Mouse (Mus musculus) lung, adult 2 months (tissue): ENCODE results near the gene B3gntl1. TPM values are rescaled to one million over a fixed set of nuclear protein-coding genes. Genes with fewer than 3 reads are reported as not detected.

ENCODE experiments used
- DNase-seq: peaks from one replicate; pipeline ENCODE4 v3.0.0; 2022
- H3K4me1 ChIP-seq: fragments of 200-500 bp; 2 replicates; pipeline ENCODE4 v1.6.1; 2011; ENCODE audit warnings: low read length; ENCODE audit not compliant: control insufficient read depth, insufficient read depth
- H3K4me3 ChIP-seq: fragments of 200-500 bp; replicated peaks from 2 replicates; pipeline ENCODE3; 2011; ENCODE audit warnings: low read depth, mild to moderate bottlenecking, control low read depth, low read length; ENCODE audit errors: extremely low read depth
- CTCF ChIP-seq: fragments of 200-500 bp; IDR thresholded peaks from 2 replicates; pipeline ENCODE4 v1.5.1; 2011; ENCODE audit warnings: mild to moderate bottlenecking, low read length, control low read depth; ENCODE audit not compliant: insufficient read depth
- POLR2A ChIP-seq: fragments of 200-500 bp; IDR thresholded peaks from 2 replicates; pipeline ENCODE4 v1.6.1; 2011; ENCODE audit warnings: low read depth, mild to moderate bottlenecking, control low read depth, low read length, borderline replicate concordance; ENCODE audit errors: extremely low read depth
- WGBS: fragments of 180-500 bp; shearing (Covaris S2); methylation state at CpG from one replicate; pipeline ENCODE4 v1.1.7; 2018; 5-methylcytosine and 5-hydroxymethylcytosine counted together
- polyA plus RNA-seq: library from polyadenylated mRNA; depleted of rRNA; stranded (reverse); fragments of >200 nt; gene quantifications from 2 replicates; pipeline ENCODE4 v1.2.3, GENCODE M21; 2012

The B3gntl1 gene
- polyA plus RNA-seq, 1 experiment = 8.0 TPM

DNA sequence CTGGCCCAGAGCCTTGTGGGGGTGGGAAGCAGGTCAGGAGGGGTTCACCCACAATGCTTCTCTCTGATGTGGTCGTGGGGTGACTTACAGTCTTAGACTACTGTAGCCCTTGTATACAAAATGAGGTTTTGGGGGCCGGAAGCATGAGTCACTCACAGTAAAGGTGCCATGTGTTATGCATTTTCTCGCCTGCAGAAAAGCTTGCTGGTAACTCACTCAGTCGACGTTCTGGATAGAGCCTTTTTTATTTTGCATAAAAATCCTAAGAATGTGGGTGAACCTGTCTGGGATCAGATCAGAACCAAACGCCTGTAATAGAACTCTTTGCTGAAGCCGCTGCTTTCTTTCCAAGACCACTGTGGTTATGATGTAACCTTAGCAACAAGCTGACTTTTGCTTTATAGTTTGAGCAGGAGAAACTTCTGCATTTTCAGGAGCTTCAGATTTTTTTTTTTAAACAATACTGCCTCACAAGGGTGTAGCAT, 33.6 kb upstream of the B3gntl1 start:
- Histone ChIP-seq H3K4me3 (no peak overlapping the region), H3K4me1 (peaks cover 8% of the 10 kb centered on the region)
- WGBS = 36% methylated on average over 7 of the region's 7 CpGs
- TF ChIP-seq CTCF (no peak), POLR2A (no peak)
- no peak for DNase-seq

GRCm38 (mm10) chr11:121703619-121704215, 30.8 kb upstream of the B3gntl1 start:
- WGBS = 19% methylated on average over 16 of the region's 16 CpGs
- no peak for TF ChIP-seq CTCF
- TF ChIP-seq POLR2A = no peak
- peaks cover 8% of the 10 kb centered on the region for H3K4me1 ChIP-seq
- H3K4me3 ChIP-seq = peak overlapping the region; percentile 87
- DNase-seq = peak; percentile 25

DNA sequence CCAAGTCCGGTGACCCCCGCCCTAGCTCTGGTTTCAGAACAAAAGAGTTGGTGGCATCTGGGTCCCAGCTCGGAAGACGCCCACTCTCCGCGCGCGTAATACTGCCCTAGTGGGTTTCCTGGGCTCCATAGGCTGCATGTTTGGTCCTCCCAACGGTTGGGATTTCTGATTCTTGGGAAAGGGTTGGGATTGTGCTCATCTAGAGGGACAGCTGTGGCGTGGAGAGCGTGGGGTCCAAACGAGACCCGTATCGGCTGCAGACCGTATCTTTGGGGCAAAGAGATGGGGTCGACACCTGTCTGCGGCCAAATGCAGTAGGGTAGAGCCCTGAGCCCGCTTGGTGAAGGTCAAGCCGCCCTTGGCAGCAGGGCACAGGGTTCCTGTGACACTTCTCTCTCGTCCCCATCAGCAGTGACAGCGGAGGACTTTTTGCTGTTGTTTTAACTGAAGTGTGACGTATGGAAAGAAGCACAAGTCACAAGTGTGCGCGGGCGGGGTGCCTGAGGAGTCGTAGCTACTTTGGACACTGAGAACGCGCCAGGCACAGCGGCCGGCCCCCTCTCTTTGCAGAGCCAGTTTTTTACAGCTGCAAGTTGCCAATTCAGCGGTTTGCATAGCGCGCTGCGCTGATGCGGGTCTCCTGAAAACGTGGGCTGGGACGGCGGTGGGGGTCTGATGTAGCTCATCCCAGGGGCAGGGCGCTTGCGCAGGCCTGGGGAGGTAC, 30.1 kb upstream of the B3gntl1 start:
- DNase-seq = peak; percentile 51
- Histone ChIP-seq H3K4me3 (peak overlapping the region; percentile 87), H3K4me1 (peaks cover 8% of the 10 kb centered on the region)
- WGBS = 1% methylated on average over 40 of the region's 40 CpGs
- TF ChIP-seq POLR2A = no peak
- TF ChIP-seq CTCF = no peak

- Histone ChIP-seq H3K4me3 (peak overlapping the region; percentile 87), H3K4me1 (peaks cover 5% of the 10 kb centered on the region; the same call in 1 of the 2 replicates)
- TF ChIP-seq CTCF (no peak), POLR2A (peak; percentile 42; the same call in 1 of the 2 replicates)
- WGBS = under 1% methylated on average over 69 of the region's 69 CpGs
- DNase-seq = peak; percentile 93
Observed at GRCm38 (mm10) chr11:121702111-121702894, 29.4 kb upstream of the B3gntl1 start.

DNA sequence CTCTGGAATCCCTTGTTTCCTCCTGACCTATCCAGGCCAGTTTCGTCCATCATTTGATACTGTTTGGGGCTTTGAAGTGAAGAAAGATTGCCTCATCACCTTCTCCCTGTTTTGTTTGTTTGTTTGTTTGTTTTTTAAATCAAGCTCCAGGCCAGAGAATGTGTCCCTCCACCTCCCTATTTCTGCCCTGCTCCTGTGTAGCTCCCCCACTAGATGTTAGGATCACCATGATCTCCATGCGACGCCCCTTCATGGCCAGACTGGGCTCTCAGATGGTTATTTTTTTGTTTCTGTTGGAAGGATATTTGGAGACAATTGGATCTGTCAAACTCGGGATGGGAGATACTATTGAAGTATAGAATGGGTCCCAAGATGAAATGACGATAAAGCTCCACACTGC, 28.3 kb upstream of the B3gntl1 start, which contains the start of gene Metrnl:
Gene Metrnl, plus strand, starts transcription at position 301 of the 400 bp plus-strand sequence.
- peak within 1 kb of the TSS; percentile 87 for H3K4me3 ChIP-seq
- TF ChIP-seq POLR2A (no peak), CTCF (no peak)
- 93% methylated on average over 5 of the region's 5 CpGs for WGBS
- peaks cover 3% of the 10 kb centered on the region; the same call in 1 of the 2 replicates for H3K4me1 ChIP-seq
- no peak for DNase-seq

- DNase-seq = no peak
- H3K4me1 ChIP-seq = peaks cover 3% of the 10 kb centered on the region; the same call in 1 of the 2 replicates
- 81% methylated on average over 5 of the region's 5 CpGs for WGBS
- TF ChIP-seq POLR2A = no peak
- TF ChIP-seq CTCF = no peak
- no peak overlapping the region for H3K4me3 ChIP-seq
Observed at GRCm38 (mm10) chr11:121698381-121698955, 25.5 kb upstream of the B3gntl1 start.

DNA sequence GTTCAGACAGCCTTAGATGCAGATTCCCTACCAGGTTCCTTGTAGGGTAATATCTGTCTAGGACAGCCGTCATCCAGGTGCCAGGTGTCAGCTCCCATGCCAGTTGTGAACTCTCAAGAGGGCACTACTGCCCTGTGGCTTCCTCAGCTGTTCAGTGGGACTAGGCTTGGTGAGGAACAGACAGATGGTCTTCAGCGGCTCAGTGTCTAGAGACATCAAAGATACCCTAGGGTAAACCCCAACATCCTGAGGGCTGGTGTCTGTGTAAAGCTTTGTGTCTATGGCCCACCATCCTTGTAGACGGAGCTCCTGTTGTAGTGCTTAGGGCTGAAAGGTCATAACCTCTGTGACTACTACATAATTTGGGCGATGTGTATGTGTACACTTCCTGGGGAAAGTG, 24.3 kb upstream of the B3gntl1 start:
- WGBS = 80% methylated on average over 4 of the region's 4 CpGs
- H3K4me1 ChIP-seq = peaks cover 3% of the 10 kb centered on the region; the same call in 1 of the 2 replicates
- DNase-seq = no peak
- no peak for TF ChIP-seq POLR2A
- no peak for TF ChIP-seq CTCF
- no peak overlapping the region for H3K4me3 ChIP-seq

GRCm38 (mm10) chr11:121695304-121696064, 22.5 kb upstream of the B3gntl1 start:
- DNase-seq = no peak
- TF ChIP-seq CTCF (no peak), POLR2A (no peak)
- Histone ChIP-seq H3K4me3 (no peak overlapping the region), H3K4me1 (no peaks in the 10 kb centered on the region)
- 83% methylated on average over 5 of the region's 5 CpGs for WGBS
